ENCODE assay signal across 10 mouse cellular contexts in genomic region chr8:125242382-125242781, GRCm38 (mm10).
DNase-seq lines count a peak whose midpoint lies in the region; ATAC-seq lines count a peak whose summit lies in the region.
"Had no signal": no experiment of that assay in that cellular context is flagged by ENCODE, and none has a peak within 500 bp of the region (broad histone marks: within the 10 kb centered on the region; RNA-seq: fewer than 3 reads in every experiment).

No protein-coding gene starts in this region.

- no peaks in the 10 kb centered on the region for H3K27me3 ChIP-seq in heart, embryonic 14.5 days (ENCODE audit: control insufficient read depth, insufficient read depth, low read length)
- no peaks in the 10 kb centered on the region for H3K27me3 ChIP-seq in limb, embryonic 15.5 days
- H3K27me3 ChIP-seq: liver, embryonic 15.5 days had no signal

- no peaks in the 10 kb centered on the region for H3K36me3 ChIP-seq in heart, embryonic 14.5 days (ENCODE audit: control insufficient read depth, insufficient read depth, low read length)
- H3K36me3 ChIP-seq in limb, embryonic 15.5 days: no peaks in the 10 kb centered on the region
- H3K36me3 ChIP-seq: liver, embryonic 15.5 days had no signal

- 3% methylated on average over 10 of the region's 10 CpGs for WGBS in heart, embryonic 14.5 days
- WGBS in limb, embryonic 15.5 days: 21% methylated on average over 10 of the region's 10 CpGs

- no peak overlapping the region for H3K9ac ChIP-seq in heart, embryonic 14.5 days (ENCODE audit: low read length)
- no peak overlapping the region for H3K9ac ChIP-seq in limb, embryonic 15.5 days
- H3K9ac ChIP-seq: liver, embryonic 15.5 days had no signal

- peak; percentile 46 to 58 for DNase-seq in cerebellum, postnatal 14 days
- no peak for DNase-seq in cerebellum, postnatal 4 days (ENCODE audit: low spot score in 2 of 2)
- peak; percentile 35 for DNase-seq in left cerebral cortex, postnatal 4 days
- DNase-seq in left cerebral cortex, adult 18-20 months (ENCODE audit: low spot score in 2 of 2): no peak
- DNase-seq in thymus, postnatal 0 days (ENCODE audit: low spot score): no peak
- DNase-seq in left cerebral cortex, postnatal 25 days (ENCODE audit: low spot score in 2 of 2): no peak
- DNase-seq: B cell, adult 2 months had no signal

- intact Hi-C loops in left cerebral cortex, postnatal 4 days (cut with DNase I): no loop called here
- intact Hi-C loops in left cerebral cortex, postnatal 25 days (cut with DNase I): no loop called here

- H3K9me3 ChIP-seq in heart, embryonic 14.5 days (ENCODE audit: control insufficient read depth, low read length): no peaks in the 10 kb centered on the region
- H3K9me3 ChIP-seq in limb, embryonic 15.5 days: no peaks in the 10 kb centered on the region
- H3K9me3 ChIP-seq: liver, embryonic 15.5 days had no signal

- H3K4me1 ChIP-seq in heart, embryonic 14.5 days (ENCODE audit: control insufficient read depth in 2 of 2, insufficient read depth in 2 of 2, low read length in 2 of 2): peaks cover 23 to 30% of the 10 kb centered on the region in 2 experiments
- H3K4me1 ChIP-seq in limb, embryonic 15.5 days: peaks cover 33% of the 10 kb centered on the region
- H3K4me1 ChIP-seq: liver, embryonic 15.5 days had no signal

- H3K4me3 ChIP-seq in heart, embryonic 14.5 days (ENCODE audit: control insufficient read depth in 1 of 2, insufficient read depth in 1 of 2, low read depth in 1 of 2, low read length in 2 of 2): no peak overlapping the region
- no peak overlapping the region for H3K4me3 ChIP-seq in limb, embryonic 15.5 days
- H3K4me3 ChIP-seq: liver, embryonic 15.5 days had no signal

- H3K4me2 ChIP-seq in heart, embryonic 14.5 days (ENCODE audit: low read length): peak overlapping the region; percentile 34
- H3K4me2 ChIP-seq in limb, embryonic 15.5 days: no peak overlapping the region
- H3K4me2 ChIP-seq: liver, embryonic 15.5 days had no signal

- peak overlapping the region; percentile 62 to 67; a peak in 3 of 4 replicates for H3K27ac ChIP-seq in heart, embryonic 14.5 days (replicated peaks in 1 of 2; ENCODE audit: control insufficient read depth in 1 of 2, insufficient read depth in 1 of 2, low read depth in 2 of 2, low read length in 2 of 2)
- H3K27ac ChIP-seq in limb, embryonic 15.5 days: peak overlapping the region; percentile 47
- H3K27ac ChIP-seq: liver, embryonic 15.5 days had no signal

- no peak for ATAC-seq in heart, embryonic 14.5 days (ENCODE audit: insufficient number of reproducible peaks, insufficient read depth, low FRiP score, low read depth)
- no peak for ATAC-seq in limb, embryonic 15.5 days (ENCODE audit: insufficient number of reproducible peaks, low FRiP score, low TSS enrichment, low read depth)

Comparison
In these comparisons a context has a peak if more than half of its experiments do, and no peak if none do; other contexts are left out.
1. DNase-seq: peak in cerebellum, postnatal 14 days (2 of 2) and left cerebral cortex, postnatal 4 days (single experiment); none in cerebellum, postnatal 4 days (0 of 2), left cerebral cortex, adult 18-20 months (0 of 2), thymus, postnatal 0 days (single experiment) and left cerebral cortex, postnatal 25 days (0 of 2).